Mouse (Mus musculus) stomach, postnatal 0 days (tissue): ENCODE measurements around the gene Ikzf3. TPM values are rescaled to one million over a fixed set of nuclear protein-coding genes. Genes with fewer than 3 reads are reported as not detected.

Experiments
- ATAC-seq: fragments of 200-750 bp; cut with Nextera tagmentation; 2 replicates; pipeline ENCODE4 v1.8.0; 2017; ENCODE audit not compliant: low FRiP score, low TSS enrichment
- DNase-seq: peaks from one replicate; pipeline ENCODE4 v3.0.0-alpha.2; 2016; ENCODE audit warnings: low spot score
- H3K27ac ChIP-seq: fragments of 300-500 bp; sonication (generic); replicated peaks from 2 replicates; pipeline ENCODE4 v1.5.1; 2014; ENCODE audit warnings: mild to moderate bottlenecking, control low read depth
- H3K27me3 ChIP-seq: fragments of 300-500 bp; sonication (generic); 2 replicates; pipeline ENCODE4 v1.6.1; 2014; ENCODE audit warnings: low read length; ENCODE audit not compliant: control insufficient read depth, insufficient read depth
- H3K36me3 ChIP-seq: fragments of 300-500 bp; sonication (generic); 2 replicates; pipeline ENCODE4 v1.6.1; 2014; ENCODE audit warnings: low read length, mixed read lengths; ENCODE audit not compliant: control insufficient read depth, insufficient read depth
- H3K4me1 ChIP-seq: fragments of 300-500 bp; sonication (generic); replicated peaks from 2 replicates; pipeline ENCODE4 v1.6.1; 2014; ENCODE audit warnings: antibody characterized with exemption; ENCODE audit not compliant: control insufficient read depth, insufficient read depth
- H3K4me2 ChIP-seq: fragments of 300-500 bp; sonication (generic); replicated peaks from 2 replicates; pipeline ENCODE4 v1.6.1; 2014; ENCODE audit warnings: low read depth, mild to moderate bottlenecking, control low read depth, moderate library complexity
- H3K4me3 ChIP-seq: fragments of 300-500 bp; sonication (generic); 2 replicates; pipeline ENCODE4 v1.5.1; 2014; ENCODE audit warnings: low read depth, low read length, control low read depth
- H3K9ac ChIP-seq: fragments of 300-500 bp; sonication (generic); 2 replicates; pipeline ENCODE4 v1.6.1; 2014; ENCODE audit warnings: mild to moderate bottlenecking, low read length, control low read depth, mixed read lengths
- H3K9me3 ChIP-seq: fragments of 300-500 bp; sonication (generic); 2 replicates; pipeline ENCODE4 v1.6.1; 2016; ENCODE audit warnings: low read length; ENCODE audit not compliant: control insufficient read depth
- CTCF ChIP-seq: IDR thresholded peaks from 2 replicates; pipeline ENCODE4 v1.5.1; 2016; ENCODE audit warnings: antibody characterized with exemption, low read depth, mild to moderate bottlenecking, moderate library complexity
- EP300 ChIP-seq: optimal IDR thresholded peaks from 2 replicates; pipeline ENCODE3; 2016; ENCODE audit warnings: antibody characterized with exemption
- WGBS: fragments of 180-500 bp; shearing (Covaris S2); extraction: QIAGEN DNeasy Blood & Tissue Kit; methylation state at CpG from one replicate; pipeline ENCODE4 v1.1.7; 2014; 5-methylcytosine and 5-hydroxymethylcytosine counted together
- polyA plus RNA-seq: library from polyadenylated mRNA; unstranded; fragments of >200 nt; fragmentation: Nextera tagmentation; extraction: Ambion mirVana; gene quantifications from 2 replicates; pipeline ENCODE4 v1.2.1, GENCODE M21; 2015

The Ikzf3 gene
- polyA plus RNA-seq, 1 experiment from 2014 or later = 0.15 TPM

GRCm38 (mm10) chr11:98469761-98470714 lies 75.8 kb downstream of the Ikzf3 start:
- ATAC-seq = no peak
- Histone ChIP-seq H3K4me1 (no peaks in the 10 kb centered on the region), H3K4me2 (no peak overlapping the region), H3K27me3 (no peaks in the 10 kb centered on the region), H3K9ac (no peak overlapping the region), H3K4me3 (no peak overlapping the region), H3K36me3 (no peaks in the 10 kb centered on the region), H3K27ac (no peak overlapping the region), H3K9me3 (no peaks in the 10 kb centered on the region)
- TF ChIP-seq CTCF (no peak), EP300 (no peak)
- 52% methylated on average over 22 of the region's 22 CpGs for whole genome bisulfite sequencing
- no peak for DNase-seq

GRCm38 (mm10) chr11:98464516-98464915 lies 81.3 kb downstream of the Ikzf3 start:
- TF ChIP-seq CTCF (no peak), EP300 (no peak)
- Histone ChIP-seq H3K9ac (no peak overlapping the region), H3K27me3 (no peaks in the 10 kb centered on the region), H3K4me1 (no peaks in the 10 kb centered on the region), H3K4me3 (no peak overlapping the region), H3K9me3 (no peaks in the 10 kb centered on the region), H3K27ac (no peak overlapping the region), H3K36me3 (no peaks in the 10 kb centered on the region), H3K4me2 (no peak overlapping the region)
- DNase-seq = no peak
- no peak for ATAC-seq
- 66% methylated on average over 6 of the region's 6 CpGs for WGBS

GRCm38 (mm10) chr11:98463911-98464310 lies 81.9 kb downstream of the Ikzf3 start:
- no peak for TF ChIP-seq CTCF
- TF ChIP-seq EP300 = no peak

GRCm38 (mm10) chr11:98462255-98462654 lies 83.6 kb downstream of the Ikzf3 start:
- 90% methylated on average over 6 of the region's 6 CpGs for WGBS
- H3K36me3 ChIP-seq = no peaks in the 10 kb centered on the region
- no peaks in the 10 kb centered on the region for H3K4me1 ChIP-seq
- no peak overlapping the region for H3K4me3 ChIP-seq
- no peak overlapping the region for H3K27ac ChIP-seq
- TF ChIP-seq EP300 (no peak), CTCF (no peak)
- H3K27me3 ChIP-seq = no peaks in the 10 kb centered on the region
- no peak overlapping the region for H3K9ac ChIP-seq
- no peak overlapping the region for H3K4me2 ChIP-seq
- H3K9me3 ChIP-seq = no peaks in the 10 kb centered on the region
- DNase-seq (no peak), ATAC-seq (no peak)

More at GRCm38 (mm10) chr11:98463911-98464310, 81.9 kb downstream of the Ikzf3 start:
- DNase-seq (no peak), ATAC-seq (no peak)
- H3K27me3 ChIP-seq = no peaks in the 10 kb centered on the region
- H3K4me2 ChIP-seq = no peak overlapping the region
- no peaks in the 10 kb centered on the region for H3K36me3 ChIP-seq
- no peaks in the 10 kb centered on the region for H3K4me1 ChIP-seq
- H3K9me3 ChIP-seq = no peaks in the 10 kb centered on the region
- WGBS = 93% methylated on average over 9 of the region's 9 CpGs
- H3K9ac ChIP-seq = no peak overlapping the region
- H3K27ac ChIP-seq = no peak overlapping the region
- H3K4me3 ChIP-seq = no peak overlapping the region

GRCm38 (mm10) chr11:98461109-98461720 lies 84.6 kb downstream of the Ikzf3 start:
- Histone ChIP-seq H3K9ac (no peak overlapping the region), H3K4me2 (no peak overlapping the region), H3K27me3 (no peaks in the 10 kb centered on the region), H3K27ac (no peak overlapping the region), H3K9me3 (no peaks in the 10 kb centered on the region), H3K36me3 (no peaks in the 10 kb centered on the region), H3K4me1 (no peaks in the 10 kb centered on the region), H3K4me3 (no peak overlapping the region)
- no peak for TF ChIP-seq CTCF
- DNase-seq = no peak
- no peak for ATAC-seq
- WGBS = 37% methylated on average over 6 of the region's 6 CpGs

GRCm38 (mm10) chr11:98459860-98460259 lies 86.0 kb downstream of the Ikzf3 start:
- no peak overlapping the region for H3K9ac ChIP-seq
- TF ChIP-seq CTCF (no peak), EP300 (no peak)
- DNase-seq (no peak), ATAC-seq (no peak)
- 80% methylated on average over 9 of the region's 9 CpGs for WGBS
- H3K4me2 ChIP-seq = no peak overlapping the region
- H3K27ac ChIP-seq = no peak overlapping the region
- H3K4me3 ChIP-seq = no peak overlapping the region
- H3K4me1 ChIP-seq = no peaks in the 10 kb centered on the region
- no peaks in the 10 kb centered on the region for H3K27me3 ChIP-seq
- no peaks in the 10 kb centered on the region for H3K9me3 ChIP-seq
- no peaks in the 10 kb centered on the region for H3K36me3 ChIP-seq
